ENCODE assay signal across 26 mouse cellular contexts in genomic region chr9:77808481-77808880, GRCm38 (mm10). TPM values are rescaled to one million over a fixed set of nuclear protein-coding genes. Genes with fewer than 3 reads are reported as not detected.
DNase-seq lines count a peak whose midpoint lies in the region; ATAC-seq and TF ChIP-seq lines count a peak whose summit lies in the region.
"Had no signal": no experiment of that assay in that cellular context is flagged by ENCODE, and none has a peak within 500 bp of the region (broad histone marks: within the 10 kb centered on the region; RNA-seq: fewer than 3 reads in every experiment).

No protein-coding gene starts in this region.

- H3K4me1 ChIP-seq in embryonic facial prominence, embryonic 14.5 days (ENCODE audit: control insufficient read depth, insufficient read depth, low read length): no peaks in the 10 kb centered on the region
- H3K4me1 ChIP-seq in embryonic facial prominence, embryonic 10.5 days: 0 out of 2 replicates have a peak, but pooled peaks cover 2% of the 10 kb centered on the region
- H3K4me1 ChIP-seq in heart, embryonic 12.5 days (replicated peaks): no peaks in the 10 kb centered on the region
- no peaks in the 10 kb centered on the region; the same call in 1 of the 2 replicates for H3K4me1 ChIP-seq in lung, embryonic 14.5 days (ENCODE audit: insufficient read depth)
- peaks cover 7% of the 10 kb centered on the region for H3K4me1 ChIP-seq in lung, adult 2 months (ENCODE audit: control insufficient read depth, insufficient read depth, low read length)
- H3K4me1 ChIP-seq: embryonic facial prominence, embryonic 12.5 days had no signal

- H3K4me2 ChIP-seq in embryonic facial prominence, embryonic 14.5 days (ENCODE audit: low read depth, low read length): no peak overlapping the region
- no peak overlapping the region for H3K4me2 ChIP-seq in heart, embryonic 12.5 days
- H3K4me2 ChIP-seq in lung, embryonic 14.5 days: no peak overlapping the region
- H3K4me2 ChIP-seq: embryonic facial prominence, embryonic 12.5 days; forebrain, embryonic 12.5 days; hindbrain, embryonic 13.5 days; kidney, embryonic 15.5 days; limb, embryonic 12.5 days; liver, embryonic 11.5 days; midbrain, embryonic 11.5 days; neural tube, embryonic 15.5 days had no signal

- intact Hi-C loops in heart, postnatal 14 days (cut with DNase I): no loop called here

- no peak overlapping the region for H3K4me3 ChIP-seq in embryonic facial prominence, embryonic 14.5 days (ENCODE audit: low read depth, low read length)
- H3K4me3 ChIP-seq in embryonic facial prominence, embryonic 10.5 days: no peak overlapping the region
- H3K4me3 ChIP-seq in heart, embryonic 12.5 days: no peak overlapping the region
- H3K4me3 ChIP-seq in lung, embryonic 14.5 days (ENCODE audit: low read depth, low read length): no peak overlapping the region
- H3K4me3 ChIP-seq in lung, adult 2 months (replicated peaks; ENCODE audit: extremely low read depth, low read depth, low read length): no peak overlapping the region
- H3K4me3 ChIP-seq: embryonic facial prominence, embryonic 12.5 days; erythroblast, embryonic 14.5 days; forebrain, embryonic 12.5 days; hindbrain, embryonic 13.5 days; kidney, embryonic 15.5 days; limb, embryonic 12.5 days; neural tube, embryonic 15.5 days had no signal

- 73% methylated on average over 6 of the region's 6 CpGs for WGBS in embryonic facial prominence, embryonic 14.5 days
- 94% methylated on average over 6 of the region's 6 CpGs for WGBS in embryonic facial prominence, embryonic 10.5 days
- 69% methylated on average over 6 of the region's 6 CpGs for WGBS in heart, embryonic 12.5 days
- 74% methylated on average over 6 of the region's 6 CpGs for WGBS in lung, embryonic 14.5 days
- WGBS in lung, adult 2 months: 59% methylated on average over 6 of the region's 6 CpGs

- H3K27ac ChIP-seq in embryonic facial prominence, embryonic 14.5 days (replicated peaks; ENCODE audit: low read depth, low read length): no peak overlapping the region
- no peak overlapping the region for H3K27ac ChIP-seq in embryonic facial prominence, embryonic 10.5 days (replicated peaks)
- H3K27ac ChIP-seq in heart, embryonic 12.5 days (ENCODE audit: poor library complexity, severe bottlenecking): no peak overlapping the region
- no peak overlapping the region for H3K27ac ChIP-seq in lung, embryonic 14.5 days (ENCODE audit: low read depth)
- H3K27ac ChIP-seq: embryonic facial prominence, embryonic 12.5 days; forebrain, embryonic 12.5 days; hindbrain, embryonic 13.5 days; kidney, embryonic 15.5 days; limb, embryonic 12.5 days; neural tube, embryonic 15.5 days had no signal

- no peaks in the 10 kb centered on the region for H3K27me3 ChIP-seq in embryonic facial prominence, embryonic 14.5 days (replicated peaks; ENCODE audit: control insufficient read depth, insufficient read depth, low read length)
- H3K27me3 ChIP-seq in embryonic facial prominence, embryonic 10.5 days (replicated peaks; ENCODE audit: low read depth, poor library complexity, severe bottlenecking): no peaks in the 10 kb centered on the region
- 0 out of 2 replicates have a peak, but pooled peaks cover 5% of the 10 kb centered on the region for H3K27me3 ChIP-seq in heart, embryonic 12.5 days (replicated peaks)
- H3K27me3 ChIP-seq in lung, embryonic 14.5 days (ENCODE audit: insufficient read depth, low read length): no peaks in the 10 kb centered on the region
- H3K27me3 ChIP-seq: embryonic facial prominence, embryonic 12.5 days; forebrain, embryonic 12.5 days; hindbrain, embryonic 13.5 days; kidney, embryonic 15.5 days; limb, embryonic 12.5 days; neural tube, embryonic 15.5 days had no signal

- H3K36me3 ChIP-seq in embryonic facial prominence, embryonic 14.5 days (ENCODE audit: control insufficient read depth, insufficient read depth, low read length): no peaks in the 10 kb centered on the region
- no peaks in the 10 kb centered on the region for H3K36me3 ChIP-seq in embryonic facial prominence, embryonic 10.5 days (replicated peaks)
- H3K36me3 ChIP-seq in heart, embryonic 12.5 days: no peaks in the 10 kb centered on the region
- H3K36me3 ChIP-seq in lung, embryonic 14.5 days (ENCODE audit: insufficient read depth): no peaks in the 10 kb centered on the region
- H3K36me3 ChIP-seq: embryonic facial prominence, embryonic 12.5 days; forebrain, embryonic 12.5 days; hindbrain, embryonic 13.5 days; kidney, embryonic 15.5 days; limb, embryonic 12.5 days; neural tube, embryonic 15.5 days had no signal

- DNase-seq in embryonic facial prominence, embryonic 14.5 days (ENCODE audit: low spot score): peak; percentile 30
- DNase-seq in embryonic facial prominence, embryonic 10.5 days (ENCODE audit: low spot score): no peak
- DNase-seq in heart, postnatal 14 days: peak; percentile 16 to 23
- DNase-seq in lung, embryonic 14.5 days: peak; percentile 48
- DNase-seq in lung, adult 2 months: no peak
- peak; percentile 21 to 45 for DNase-seq in lung, postnatal 4 days
- DNase-seq in frontal cortex, postnatal 10 days (ENCODE audit: low spot score in 2 of 2): no peak
- DNase-seq: adrenal gland, adult 8-10 months; cerebellum, adult 11-12 months; gastrocnemius, postnatal 14 days; layer of hippocampus, postnatal 36 days; liver, postnatal 0 days; right cerebral cortex, adult 18-20 months; thymus, postnatal 14 days had no signal

- ATAC-seq in embryonic facial prominence, embryonic 14.5 days (ENCODE audit: low read depth): no peak
- ATAC-seq in heart, embryonic 12.5 days (ENCODE audit: insufficient number of reproducible peaks, low FRiP score): no peak
- no peak for ATAC-seq in lung, embryonic 14.5 days (ENCODE audit: insufficient read depth)
- ATAC-seq: activated CD4-positive, CD25-positive, alpha-beta regulatory T cell, adult 4 months; inflammation-experienced regulatory T-cells, adult 6 months; liver, postnatal 0 days had no signal

- TF ChIP-seq POLR2A in lung, adult 2 months (IDR thresholded peaks at IDR 0.05; ENCODE audit: borderline replicate concordance, extremely low read depth, low read depth, low read length): no peak

- no peak overlapping the region for H3K9ac ChIP-seq in embryonic facial prominence, embryonic 14.5 days (ENCODE audit: low read depth, low read length)
- no peak overlapping the region for H3K9ac ChIP-seq in heart, embryonic 12.5 days
- H3K9ac ChIP-seq in lung, embryonic 14.5 days: no peak overlapping the region
- H3K9ac ChIP-seq: embryonic facial prominence, embryonic 12.5 days; forebrain, embryonic 12.5 days; hindbrain, embryonic 13.5 days; kidney, embryonic 15.5 days; limb, embryonic 12.5 days; liver, postnatal 0 days; neural tube, embryonic 15.5 days had no signal

- H3K9me3 ChIP-seq in embryonic facial prominence, embryonic 14.5 days (ENCODE audit: control insufficient read depth, low read length): no peaks in the 10 kb centered on the region
- H3K9me3 ChIP-seq in embryonic facial prominence, embryonic 10.5 days: no peaks in the 10 kb centered on the region
- no peaks in the 10 kb centered on the region for H3K9me3 ChIP-seq in heart, embryonic 12.5 days (replicated peaks)
- H3K9me3 ChIP-seq in lung, embryonic 14.5 days (ENCODE audit: low read depth, low read length): no peaks in the 10 kb centered on the region
- H3K9me3 ChIP-seq: embryonic facial prominence, embryonic 12.5 days; forebrain, embryonic 12.5 days; hindbrain, embryonic 13.5 days; kidney, embryonic 15.5 days; limb, embryonic 12.5 days; neural tube, embryonic 15.5 days had no signal

- TF ChIP-seq CTCF in lung, embryonic 14.5 days (IDR thresholded peaks at IDR 0.05; ENCODE audit: low read depth): no peak
- TF ChIP-seq CTCF in lung, adult 2 months (IDR thresholded peaks at IDR 0.05; ENCODE audit: insufficient read depth, low read length): no peak

RNA-seq across cellular contexts. Expression of gene Gclc, which starts 54.1 kb away (rescaled TPM):
- polyA plus RNA-seq in embryonic facial prominence, embryonic 14.5 days (2014; fragmentation: Nextera tagmentation; extraction: Ambion mirVana): 16.8 and 17.7 TPM in 2 replicates
- 14.5 and 17.5 TPM in 2 replicates for polyA plus RNA-seq in embryonic facial prominence, embryonic 10.5 days (2016; fragmentation: Nextera tagmentation; extraction: Ambion mirVana)
- 10 to 100 TPM in 1 of 2 experiments, 1 to 10 TPM in 1; 9.7 to 11.6 TPM for total RNA-seq in heart, postnatal 14 days (2021)
- 13.0 and 13.7 TPM in 2 replicates for polyA plus RNA-seq in heart, embryonic 12.5 days (2016; fragmentation: Nextera tagmentation; extraction: Ambion mirVana)
- 20.4 and 21.2 TPM in 2 replicates for polyA plus RNA-seq in lung, embryonic 14.5 days (2014; fragmentation: Nextera tagmentation; extraction: Ambion mirVana)
- 40.4 and 49.3 TPM in 2 replicates for polyA plus RNA-seq in lung, adult 2 months (2012; rRNA removed)

Comparison
In these comparisons a context has a peak if more than half of its experiments do, and no peak if none do; other contexts are left out.
1. DNase-seq: peak in embryonic facial prominence, embryonic 14.5 days (single experiment), heart, postnatal 14 days (2 of 2), lung, embryonic 14.5 days (single experiment) and lung, postnatal 4 days (2 of 2); none in embryonic facial prominence, embryonic 10.5 days (single experiment), lung, adult 2 months (single experiment) and frontal cortex, postnatal 10 days (0 of 2).